Comparison of ENCODE assay signal across 22 mouse cellular contexts in genomic region chr4:59800181-59800580, GRCm38 (mm10).
"Had no signal": no experiment of that assay in that cellular context is flagged by ENCODE, and none has a peak within 500 bp of the region (broad histone marks: within the 10 kb centered on the region; RNA-seq: fewer than 3 reads in every experiment).

No protein-coding gene starts in this region.

- H3K36me3 ChIP-seq: limb, embryonic 10.5 days; limb, embryonic 13.5 days; liver, embryonic 12.5 days; liver, embryonic 15.5 days; lung, embryonic 15.5 days; midbrain, embryonic 12.5 days; neural tube, embryonic 13.5 days had no signal

- H3K4me1 ChIP-seq: midbrain, embryonic 12.5 days had no signal

- ATAC-seq: liver, embryonic 12.5 days; midbrain, embryonic 16.5 days had no signal

- H3K4me3 ChIP-seq: limb, embryonic 10.5 days; limb, embryonic 13.5 days; liver, embryonic 12.5 days; liver, embryonic 15.5 days; lung, embryonic 15.5 days; midbrain, embryonic 12.5 days; myocyte; neural tube, embryonic 13.5 days had no signal

- H3K27ac ChIP-seq: kidney, postnatal 0 days; limb, embryonic 10.5 days; limb, embryonic 13.5 days; liver, embryonic 12.5 days; liver, embryonic 15.5 days; lung, embryonic 15.5 days; midbrain, embryonic 12.5 days; neural tube, embryonic 13.5 days; stomach, postnatal 0 days had no signal

- H3K9ac ChIP-seq: limb, embryonic 13.5 days; liver, embryonic 12.5 days; liver, embryonic 15.5 days; lung, embryonic 15.5 days; midbrain, embryonic 12.5 days; neural tube, embryonic 13.5 days had no signal

- H3K4me2 ChIP-seq: limb, embryonic 13.5 days; liver, embryonic 12.5 days; liver, embryonic 15.5 days; lung, embryonic 15.5 days; midbrain, embryonic 12.5 days; neural tube, embryonic 13.5 days had no signal

- H3K27me3 ChIP-seq: limb, embryonic 13.5 days; liver, embryonic 12.5 days; liver, embryonic 15.5 days; lung, embryonic 15.5 days; neural tube, embryonic 13.5 days had no signal

- H3K9me3 ChIP-seq: limb, embryonic 10.5 days; limb, embryonic 13.5 days; liver, embryonic 12.5 days; liver, embryonic 15.5 days; lung, embryonic 15.5 days; midbrain, embryonic 12.5 days; neural tube, embryonic 13.5 days had no signal

- DNase-seq: kidney, adult 2 months; liver; lung, adult 18-20 months; lung, postnatal 10 days; lung, postnatal 36 days; right cerebral cortex, adult 18-20 months; right cerebral cortex, postnatal 14 days; right cerebral cortex, postnatal 4 days; thymus, adult 2 months; thymus, postnatal 14 days; thymus, postnatal 4 days had no signal
